8 mouse cellular contexts compared by ENCODE assay signal in the genomic region with DNA sequence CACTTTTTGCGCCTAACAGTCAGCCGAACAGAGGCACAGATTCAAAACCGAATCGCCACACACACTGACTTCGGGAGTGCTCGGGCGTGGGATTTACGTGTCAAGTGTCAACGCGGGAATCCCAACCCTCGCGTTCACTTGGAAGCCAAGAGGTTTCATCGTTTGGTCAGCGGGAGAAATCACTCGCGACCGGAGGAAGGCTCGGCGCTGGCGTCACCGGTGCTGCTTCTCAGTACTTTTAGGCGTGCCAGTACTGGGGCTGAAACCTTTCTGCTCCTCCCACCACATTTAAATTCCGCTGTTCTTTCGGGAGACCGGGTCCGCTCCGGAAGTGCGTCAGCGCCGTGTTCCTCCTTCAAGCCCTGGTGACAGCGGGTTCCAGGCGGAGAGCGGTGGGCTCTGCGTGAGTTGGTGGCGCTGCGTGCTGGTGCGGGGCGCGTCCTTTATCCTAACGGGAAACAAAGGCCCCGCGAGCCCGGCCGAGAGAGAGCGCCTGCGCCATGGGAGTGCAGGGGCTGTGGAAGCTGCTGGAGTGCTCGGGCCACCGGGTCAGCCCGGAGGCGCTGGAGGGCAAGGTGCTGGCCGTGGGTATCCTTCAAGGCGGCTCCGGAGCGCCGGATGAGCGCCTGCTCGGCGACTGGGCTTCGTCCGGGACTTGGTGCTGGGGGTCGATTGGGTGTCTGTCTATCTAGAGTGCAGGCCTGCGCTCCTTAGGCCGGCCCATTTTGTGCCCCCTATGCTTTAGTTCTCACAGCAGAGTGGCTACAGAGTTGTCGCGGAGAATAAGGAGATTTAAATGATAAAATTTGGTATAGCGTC. TPM values are rescaled to one million over a fixed set of nuclear protein-coding genes. Genes with fewer than 3 reads are reported as not detected.
DNase-seq lines count a peak whose midpoint lies in the region; ATAC-seq lines count a peak whose summit lies in the region.

A gene (plus strand): TSS at position 182 of the 819 bp plus-strand sequence.

- peaks cover 7% of the 10 kb centered on the region for H3K36me3 ChIP-seq in hindbrain, embryonic 16.5 days (ENCODE audit: control insufficient read depth, insufficient read depth, low read length)
- H3K36me3 ChIP-seq in macrophage (ENCODE audit: inconsistent target) = 0 out of 2 replicates have a peak, but pooled peaks cover 2% of the 10 kb centered on the region

- peak within 1 kb of the TSS; percentile 94 for H3K4me3 ChIP-seq in hindbrain, embryonic 16.5 days (ENCODE audit: low read length)
- H3K4me3 ChIP-seq in macrophage (ENCODE audit: inconsistent target) = peak within 1 kb of the TSS; percentile 61

- H3K27me3 ChIP-seq in hindbrain, embryonic 16.5 days (replicated peaks; ENCODE audit: control insufficient read depth, insufficient read depth, low read length) = no peaks in the 10 kb centered on the region

- H3K79me2 ChIP-seq in macrophage (ENCODE audit: inconsistent target) = peaks cover 17% of the 10 kb centered on the region; the same call in 1 of the 2 replicates

- peak within 1 kb of the TSS; percentile 73 for H3K4me2 ChIP-seq in hindbrain, embryonic 16.5 days (ENCODE audit: low read length)

- H3K9me3 ChIP-seq in hindbrain, embryonic 16.5 days (ENCODE audit: control insufficient read depth, low read length) = no peaks in the 10 kb centered on the region

- ATAC-seq in hindbrain, embryonic 16.5 days = peak; percentile 98

- peak; percentile 88 for DNase-seq in T-cell, adult 2 months (ENCODE audit: low spot score)
- peak; percentile 78 to 81 for DNase-seq in cerebellum, postnatal 36 days
- peak; percentile 89 to 91 for DNase-seq in frontal cortex, postnatal 36 days (ENCODE audit: low spot score in 2 of 2)
- peak; percentile 79 to 90 for DNase-seq in left cerebral cortex, adult 18-20 months (ENCODE audit: low spot score in 2 of 2)
- peak; percentile 93 for DNase-seq in right cerebral cortex, adult 18-20 months
- peak; percentile 32 for DNase-seq in urinary bladder, postnatal 10 days (ENCODE audit: low spot score)

- peaks cover 11% of the 10 kb centered on the region for H3K4me1 ChIP-seq in hindbrain, embryonic 16.5 days (ENCODE audit: control insufficient read depth, insufficient read depth, low read depth, low read length)

- H3K27ac ChIP-seq in hindbrain, embryonic 16.5 days (ENCODE audit: low read depth, low read length) = peak within 1 kb of the TSS; percentile 98
- peak within 1 kb of the TSS; percentile 27; the same call in 1 of the 2 replicates for H3K27ac ChIP-seq in macrophage

- under 1% methylated on average over 59 of the region's 66 CpGs for WGBS in hindbrain, embryonic 16.5 days
- 1% methylated on average over 66 of the region's 66 CpGs for WGBS in macrophage (ENCODE audit: missing documents)

- peak within 1 kb of the TSS; percentile 100 for H3K9ac ChIP-seq in hindbrain, embryonic 16.5 days (ENCODE audit: low read depth, low read length)

RNA-seq across cellular contexts. Expression of the gene that starts here (rescaled TPM):
- polyA plus RNA-seq in hindbrain, embryonic 16.5 days (2015; fragmentation: Nextera tagmentation; extraction: Ambion mirVana) = 22.0 and 25.0 TPM in 2 replicates
- total RNA-seq in left cerebral cortex, adult 18-20 months (2021) = 10 to 100 TPM; 21.5 to 22.8 TPM
- total RNA-seq in macrophage (2018; cell fraction: chromatin; rRNA removed) = 10 to 100 TPM in 25 of 26 experiments, 1 to 10 TPM in 1; 9.8 to 75.3 (median 43.2) TPM
- 10 to 100 TPM in 2 of 26 experiments, 1 to 10 TPM in 24; 2.6 to 10.8 (median 6.7) TPM for total RNA-seq in macrophage (2018; cell fraction: cytosol; rRNA removed)
- 10 to 100 TPM in 23 of 26 experiments, 1 to 10 TPM in 3; 5.7 to 49.3 (median 22.8) TPM for total RNA-seq in macrophage (2018; cell fraction: nucleus; rRNA removed)
- 6.4 to 9.2 TPM (median 8.6 TPM) in 3 replicates for polyA plus RNA-seq in macrophage (2018)

Comparison
In these comparisons a context has a peak if more than half of its experiments do, and no peak if none do; other contexts are left out.
1. Peak in every context shown above with its lines: DNase-seq, ATAC-seq, H3K4me3 ChIP-seq and H3K27ac ChIP-seq.
2. DNase-seq: peak in every context shown above with its lines; median percentile 93 in right cerebral cortex, adult 18-20 months; 90 in frontal cortex, postnatal 36 days; 88 in T-cell, adult 2 months; 84 in left cerebral cortex, adult 18-20 months; 80 in cerebellum, postnatal 36 days; 32 in urinary bladder, postnatal 10 days.